Mouse (Mus musculus): ENCODE results near the gene Adamtsl1.

- TF ChIP-seq MYOD1 (IDR thresholded peaks at IDR 0.05; ENCODE audit: control insufficient read depth in 1 of 3, insufficient read length in 2 of 3, low read depth in 2 of 3), result no peak
- TF ChIP-seq POLR2A (IDR thresholded peaks at IDR 0.05; ENCODE audit: insufficient read length, low read depth), result no peak
- TF ChIP-seq MAX (IDR thresholded peaks at IDR 0.05; ENCODE audit: low read depth), result no peak
- TF ChIP-seq POLR2AphosphoS2 (IDR thresholded peaks at IDR 0.05; ENCODE audit: insufficient read length, low read depth), result no peak
- no peak for TF ChIP-seq REST (IDR thresholded peaks at IDR 0.05; ENCODE audit: insufficient read depth, insufficient read length)
- no peak for TF ChIP-seq USF1 (IDR thresholded peaks at IDR 0.05; ENCODE audit: low read depth)
- no peak for TF ChIP-seq E2F4 (IDR thresholded peaks at IDR 0.05; ENCODE audit: insufficient read depth)
These were observed 657.5 kb downstream of the Adamtsl1 start for GRCm38 (mm10) chr4:86171461-86171860.

Measured in myocyte (in vitro differentiated cells).